Mouse (Mus musculus) hindbrain, postnatal 0 days (tissue): ENCODE results near the gene Kcnk7. TPM values are rescaled to one million over a fixed set of nuclear protein-coding genes. Genes with fewer than 3 reads are reported as not detected.

ENCODE experiments used
- ATAC-seq: fragments of 200-750 bp; cut with Nextera tagmentation; 2 replicates; pipeline ENCODE4 v1.8.0; 2017; ENCODE audit warnings: mild to moderate bottlenecking, moderate TSS enrichment, moderate library complexity
- DNase-seq: peaks from one replicate; pipeline ENCODE4 v3.0.0-alpha.2; 2015; ENCODE audit warnings: low spot score
- H3K27ac ChIP-seq: fragments of 300-500 bp; sonication (generic); 2 replicates; pipeline ENCODE4 v1.5.1; 2014; ENCODE audit warnings: mild to moderate bottlenecking
- H3K27me3 ChIP-seq: fragments of 300-500 bp; sonication (generic); 2 replicates; pipeline ENCODE4 v1.6.1; 2014; ENCODE audit warnings: low read length, mixed read lengths; ENCODE audit not compliant: insufficient read depth
- H3K36me3 ChIP-seq: fragments of 300-500 bp; sonication (generic); 2 replicates; pipeline ENCODE4 v1.6.1; 2014; ENCODE audit warnings: low read length, mixed read lengths; ENCODE audit not compliant: insufficient read depth
- H3K4me1 ChIP-seq: fragments of 300-500 bp; sonication (generic); 2 replicates; pipeline ENCODE4 v1.6.1; 2014; ENCODE audit warnings: antibody characterized with exemption, low read length, mixed read lengths; ENCODE audit not compliant: insufficient read depth
- H3K4me2 ChIP-seq: fragments of 300-500 bp; sonication (generic); 2 replicates; pipeline ENCODE4 v1.6.1; 2014; ENCODE audit warnings: low read depth, mild to moderate bottlenecking, low read length, moderate library complexity, mixed read lengths
- H3K4me3 ChIP-seq: fragments of 300-500 bp; sonication (generic); 2 replicates; pipeline ENCODE4 v1.5.1; 2014; ENCODE audit warnings: low read length
- H3K9ac ChIP-seq: fragments of 300-500 bp; sonication (generic); replicated peaks from 2 replicates; pipeline ENCODE4 v1.6.1; 2014; ENCODE audit warnings: mild to moderate bottlenecking, low read length, moderate library complexity, mixed read lengths
- H3K9me3 ChIP-seq: fragments of 300-500 bp; sonication (generic); 2 replicates; pipeline ENCODE4 v1.6.1; 2016; ENCODE audit warnings: low read length, mixed read lengths
- CTCF ChIP-seq: IDR thresholded peaks from 2 replicates; pipeline ENCODE4 v1.5.1; 2016; ENCODE audit warnings: antibody characterized with exemption, control low read depth, low read depth
- WGBS: fragments of 180-500 bp; shearing (Covaris S2); extraction: QIAGEN DNeasy Blood & Tissue Kit; methylation state at CpG from one replicate; pipeline ENCODE4 v1.1.7; 2014; 5-methylcytosine and 5-hydroxymethylcytosine counted together
- polyA plus RNA-seq: library from polyadenylated mRNA; unstranded; fragments of >200 nt; fragmentation: Nextera tagmentation; extraction: Ambion mirVana; gene quantifications from 2 replicates; pipeline ENCODE4 v1.2.1, GENCODE M21; 2015
- total RNA-seq: library from RNA; depleted of rRNA; stranded (reverse); fragments of >200 nt; gene quantifications from 2 replicates; pipeline ENCODE4 v1.2.3, GENCODE M21; 2014

The Kcnk7 gene
- total and polyA plus RNA-seq, 2 experiments from 2014 or later, result 0.19 TPM; not detected in 1

GRCm38 (mm10) chr19:5695849-5696462 is 8.2 kb upstream of the Kcnk7 start:
- peak; percentile 58 for DNase-seq
- no peak for ATAC-seq
- peaks cover 12% of the 10 kb centered on the region; the same call in 1 of the 2 replicates for H3K4me1 ChIP-seq
- no peaks in the 10 kb centered on the region for H3K9me3 ChIP-seq
- 18% methylated on average over 41 of the region's 41 CpGs for WGBS
- no peak overlapping the region for H3K27ac ChIP-seq
- H3K4me2 ChIP-seq, result peak overlapping the region; percentile 40
- peak overlapping the region; percentile 21; the same call in 1 of the 2 replicates for H3K4me3 ChIP-seq
- H3K36me3 ChIP-seq, result peaks cover 35% of the 10 kb centered on the region
- H3K9ac ChIP-seq, result no peak overlapping the region
- no peaks in the 10 kb centered on the region for H3K27me3 ChIP-seq
- TF ChIP-seq CTCF, result no peak

- H3K27me3 ChIP-seq, result no peaks in the 10 kb centered on the region
- H3K4me1 ChIP-seq, result no peaks in the 10 kb centered on the region
- ATAC-seq, result peak; percentile 36; the same call in 1 of the 2 replicates
- no peak overlapping the region for H3K27ac ChIP-seq
- no peaks in the 10 kb centered on the region for H3K9me3 ChIP-seq
- no peak overlapping the region for H3K4me3 ChIP-seq
- H3K36me3 ChIP-seq, result peaks cover 41% of the 10 kb centered on the region
- no peak for DNase-seq
- TF ChIP-seq CTCF, result no peak
- WGBS, result 42% methylated on average over 10 of the region's 10 CpGs
- no peak overlapping the region for H3K9ac ChIP-seq
- H3K4me2 ChIP-seq, result no peak overlapping the region
These were observed 819 bp downstream of the Kcnk7 start for GRCm38 (mm10) chr19:5704801-5705571.

GRCm38 (mm10) chr19:5710068-5710467 is 5.9 kb downstream of the Kcnk7 start:
- Histone ChIP-seq H3K9ac (no peak overlapping the region), H3K27ac (no peak overlapping the region), H3K4me1 (no peaks in the 10 kb centered on the region), H3K4me2 (no peak overlapping the region), H3K4me3 (no peak overlapping the region), H3K27me3 (no peaks in the 10 kb centered on the region), H3K9me3 (no peaks in the 10 kb centered on the region), H3K36me3 (peaks cover 17% of the 10 kb centered on the region)
- ATAC-seq (no peak), DNase-seq (peak; percentile 38)
- no peak for TF ChIP-seq CTCF
- 80% methylated on average over 6 of the region's 6 CpGs for WGBS

GRCm38 (mm10) chr19:5710581-5710980 is 6.4 kb downstream of the Kcnk7 start:
- no peak for ATAC-seq
- H3K27me3 ChIP-seq, result no peaks in the 10 kb centered on the region
- no peak overlapping the region for H3K9ac ChIP-seq
- no peak for DNase-seq
- no peak overlapping the region for H3K4me2 ChIP-seq
- no peak overlapping the region for H3K27ac ChIP-seq
- H3K4me3 ChIP-seq, result no peak overlapping the region
- 81% methylated on average over 8 of the region's 8 CpGs for WGBS
- no peak for TF ChIP-seq CTCF
- peaks cover 17% of the 10 kb centered on the region for H3K36me3 ChIP-seq
- no peaks in the 10 kb centered on the region; the same call in 1 of the 2 replicates for H3K4me1 ChIP-seq
- H3K9me3 ChIP-seq, result no peaks in the 10 kb centered on the region

GRCm38 (mm10) chr19:5711218-5711617 is 7.1 kb downstream of the Kcnk7 start:
- ATAC-seq (no peak), DNase-seq (peak; percentile 82)
- H3K4me3 ChIP-seq, result no peak overlapping the region
- WGBS, result 2% methylated on average over 3 of the region's 3 CpGs
- peak; percentile 82 for TF ChIP-seq CTCF
- no peak overlapping the region for H3K4me2 ChIP-seq
- peaks cover 17% of the 10 kb centered on the region for H3K36me3 ChIP-seq
- no peak overlapping the region for H3K9ac ChIP-seq
- no peaks in the 10 kb centered on the region for H3K9me3 ChIP-seq
- no peaks in the 10 kb centered on the region for H3K27me3 ChIP-seq
- H3K4me1 ChIP-seq, result no peaks in the 10 kb centered on the region; the same call in 1 of the 2 replicates
- H3K27ac ChIP-seq, result no peak overlapping the region

GRCm38 (mm10) chr19:5711907-5712460 is 7.8 kb downstream of the Kcnk7 start:
- Histone ChIP-seq H3K27ac (no peak overlapping the region), H3K27me3 (no peaks in the 10 kb centered on the region), H3K9me3 (no peaks in the 10 kb centered on the region), H3K4me2 (no peak overlapping the region), H3K4me3 (no peak overlapping the region), H3K9ac (no peak overlapping the region), H3K4me1 (peaks cover 8% of the 10 kb centered on the region), H3K36me3 (peaks cover 17% of the 10 kb centered on the region)
- ATAC-seq (no peak), DNase-seq (no peak)
- 93% methylated on average over 14 of the region's 14 CpGs for WGBS
- TF ChIP-seq CTCF, result no peak
